Mouse (Mus musculus) urinary bladder, postnatal 10 days (tissue): Measurements from ENCODE around the gene Noc3l.
A peak's percentile ranks its signal among the peaks of the same experiment; 100 is the strongest.

Experiments used
- DNase-seq: peaks from one replicate; pipeline ENCODE4 v3.0.0; 2022; ENCODE audit warnings: low spot score

Noc3l gene

GRCm38 (mm10) chr19:38818766-38819426 is at the start of gene Noc3l:
Noc3l (minus strand) TSS chr19:38819237.
- DNase-seq: peak; percentile 82

DNA sequence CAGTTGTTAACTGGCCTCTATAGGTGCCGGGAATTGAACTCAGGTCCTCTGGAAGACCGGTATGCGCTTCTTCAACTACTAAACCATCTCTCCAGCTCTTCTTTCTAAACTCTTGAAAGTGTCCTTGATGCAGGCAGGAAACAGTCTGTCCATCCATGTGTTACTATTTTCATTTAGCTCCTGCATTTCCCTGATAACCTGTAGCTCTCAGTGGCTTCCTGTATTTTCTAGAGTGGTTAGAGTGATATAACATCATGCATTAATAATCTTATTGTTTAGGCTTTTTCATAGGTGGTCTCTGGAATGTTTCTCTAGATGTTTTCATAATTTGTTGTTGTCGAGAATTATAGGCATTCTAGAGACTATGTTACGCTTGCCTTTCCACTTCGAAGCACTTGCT is 43.5 kb upstream of the Noc3l start:
- DNase-seq: no peak

DNA sequence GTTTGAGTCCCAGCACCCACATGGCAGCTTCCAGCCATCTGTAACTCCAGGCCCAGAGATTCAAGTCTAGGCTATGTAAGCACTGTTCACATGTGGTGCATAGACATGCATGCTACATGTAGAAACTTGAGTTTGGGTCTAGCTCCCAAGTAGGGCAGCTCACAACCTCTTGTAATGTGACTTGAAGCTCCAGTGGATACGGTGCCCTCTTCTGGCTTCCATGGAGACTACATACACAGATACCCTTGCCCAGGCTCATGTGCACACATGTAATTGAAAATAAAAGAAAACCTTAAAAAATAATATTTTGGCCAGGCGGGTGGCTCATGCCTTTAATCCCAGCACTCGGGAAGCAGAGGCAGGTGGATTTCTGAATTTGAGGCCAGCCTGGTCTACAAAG is 39.2 kb upstream of the Noc3l start:
- no peak for DNase-seq

- no peak for DNase-seq
Observed at GRCm38 (mm10) chr19:38846373-38846772, 27.3 kb upstream of the Noc3l start.

DNA sequence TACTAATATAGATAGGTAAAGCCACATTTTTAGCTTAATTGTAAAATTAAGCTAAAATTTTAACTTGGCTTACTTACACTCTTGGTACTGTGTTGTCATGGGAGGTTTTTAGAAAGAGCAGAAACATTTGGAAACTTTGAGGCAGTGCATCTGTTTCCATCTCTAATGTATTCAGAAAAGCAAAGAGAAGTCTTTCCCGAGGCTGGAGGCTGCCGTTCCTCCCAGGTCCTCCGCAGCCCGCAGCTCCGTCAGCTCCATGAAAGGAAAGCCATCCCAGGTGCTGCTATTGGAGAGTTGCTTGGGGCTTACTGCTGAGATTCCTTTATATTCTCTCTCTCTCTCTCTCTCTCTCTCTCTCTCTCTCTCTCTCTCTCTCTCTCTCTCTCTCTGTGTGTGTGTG is 25.8 kb upstream of the Noc3l start:
- DNase-seq: no peak

GRCm38 (mm10) chr19:38837171-38837641 is 18.2 kb upstream of the Noc3l start:
- DNase-seq: peak; percentile 12

DNA sequence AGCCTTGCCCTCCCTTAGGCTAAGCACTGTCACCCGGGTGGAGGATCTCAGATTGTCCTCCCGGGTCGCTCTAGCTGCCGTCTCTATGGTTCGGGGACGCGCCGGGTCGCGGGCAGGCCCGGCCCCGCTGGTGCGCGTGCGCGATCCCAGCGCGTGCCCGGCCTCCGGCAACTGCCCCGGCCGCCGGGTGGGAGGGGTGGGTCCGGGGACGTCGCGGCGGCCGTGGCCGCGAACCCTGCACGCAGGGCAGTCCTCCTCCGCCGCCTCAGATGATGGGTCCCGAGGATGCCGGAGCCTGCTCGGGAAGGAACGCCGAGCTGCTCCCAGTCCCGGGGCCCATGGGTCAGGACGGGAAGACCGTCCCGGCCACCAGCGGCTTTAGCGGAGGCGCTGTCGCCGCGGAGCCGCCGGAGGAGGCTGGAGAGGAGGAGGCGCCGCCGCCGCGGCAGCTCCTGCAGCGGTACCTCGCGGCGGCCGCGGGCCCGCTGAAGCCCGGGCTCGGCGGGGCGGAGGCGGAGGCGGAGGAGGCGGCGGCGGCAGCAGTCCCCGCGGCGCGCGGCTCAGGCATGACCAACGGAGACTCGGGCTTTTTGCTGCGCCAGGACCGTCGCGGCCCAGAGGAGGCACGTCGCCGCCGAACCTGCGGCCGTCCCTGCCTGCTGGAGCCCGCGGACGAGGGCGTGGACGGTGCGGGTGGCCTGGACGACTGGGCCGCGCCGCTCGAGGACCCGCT is 17.6 kb upstream of the Noc3l start, which contains the start of gene Tbc1d12:
TSS of gene Tbc1d12 (plus strand) at position 142 of the 733 bp plus-strand sequence.
- peak; percentile 67 for DNase-seq

GRCm38 (mm10) chr19:38836084-38836437 is 17.0 kb upstream of the Noc3l start:
- DNase-seq: no peak

GRCm38 (mm10) chr19:38833224-38833623 is 14.2 kb upstream of the Noc3l start:
- no peak for DNase-seq

DNA sequence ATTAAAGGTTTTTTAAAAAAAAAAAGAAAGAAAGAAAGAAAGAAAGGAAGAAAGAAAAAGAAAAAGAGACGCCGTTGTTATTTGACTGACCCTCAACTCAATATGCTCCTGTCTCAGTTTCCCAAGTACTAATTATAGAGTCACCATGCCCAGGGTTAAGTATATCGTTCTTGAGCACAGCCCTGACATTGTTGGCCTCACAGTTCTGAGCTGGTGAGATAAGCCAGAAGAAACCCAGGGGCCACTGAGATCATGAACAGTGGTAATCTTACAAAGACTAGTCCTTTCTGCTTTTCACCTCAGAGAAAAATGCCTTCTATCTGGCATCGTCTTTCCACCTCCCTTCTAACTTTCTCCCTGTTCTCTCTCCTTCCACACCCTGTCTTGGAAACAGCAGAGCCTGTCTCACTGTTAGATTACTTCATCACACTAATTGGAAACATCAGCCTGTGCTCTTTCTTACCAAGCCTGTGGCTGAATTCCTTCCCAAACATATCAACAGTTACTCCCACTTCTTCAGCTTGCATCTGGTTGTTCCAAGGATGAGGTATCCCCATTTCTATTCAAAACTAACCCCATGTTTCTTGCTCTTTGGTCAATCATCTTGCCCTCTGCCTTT is 1.3 kb upstream of the Noc3l start:
- no peak for DNase-seq

- no peak for DNase-seq
Observed at GRCm38 (mm10) chr19:38819427-38819802, 378 bp upstream of the Noc3l start.

DNA sequence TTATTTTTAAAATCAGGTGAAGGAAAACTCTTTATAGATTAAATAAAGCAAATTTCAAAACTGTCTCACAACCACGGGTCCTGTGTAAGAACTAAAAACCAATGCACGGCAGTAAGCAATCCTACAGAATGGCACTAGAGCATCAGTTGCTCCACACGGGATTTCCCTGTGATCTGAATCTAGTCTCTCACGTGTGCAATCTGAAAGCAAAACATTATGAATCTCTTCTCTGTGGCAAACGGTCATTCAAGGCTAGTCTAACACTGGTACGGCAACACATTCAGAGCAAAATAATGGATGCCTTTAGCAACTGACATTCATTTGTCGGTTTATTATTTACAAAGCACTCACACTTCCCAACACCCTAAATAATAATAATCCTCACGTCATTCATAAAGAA is 846 bp downstream of the Noc3l start:
- no peak for DNase-seq

GRCm38 (mm10) chr19:38798801-38799200 is 20.2 kb downstream of the Noc3l start:
- DNase-seq: no peak

DNA sequence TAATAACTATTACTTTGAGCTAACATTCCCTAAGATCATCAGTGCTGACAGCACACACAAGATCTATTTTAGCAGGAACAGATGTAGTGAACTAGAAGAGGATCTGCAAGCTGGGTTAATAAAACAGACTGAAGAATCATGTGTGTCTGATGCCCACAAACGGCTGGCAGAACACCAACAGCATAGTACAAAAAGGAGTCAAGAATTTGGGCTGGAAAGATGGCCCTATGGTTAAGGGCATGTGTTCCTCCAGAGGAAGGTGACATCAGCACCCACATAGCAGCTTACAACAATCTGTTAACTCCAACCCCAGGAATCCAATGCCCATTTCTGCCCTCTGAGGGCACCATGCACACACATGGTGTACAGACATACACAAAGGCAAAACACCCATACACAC is 20.7 kb downstream of the Noc3l start:
- DNase-seq: no peak

DNA sequence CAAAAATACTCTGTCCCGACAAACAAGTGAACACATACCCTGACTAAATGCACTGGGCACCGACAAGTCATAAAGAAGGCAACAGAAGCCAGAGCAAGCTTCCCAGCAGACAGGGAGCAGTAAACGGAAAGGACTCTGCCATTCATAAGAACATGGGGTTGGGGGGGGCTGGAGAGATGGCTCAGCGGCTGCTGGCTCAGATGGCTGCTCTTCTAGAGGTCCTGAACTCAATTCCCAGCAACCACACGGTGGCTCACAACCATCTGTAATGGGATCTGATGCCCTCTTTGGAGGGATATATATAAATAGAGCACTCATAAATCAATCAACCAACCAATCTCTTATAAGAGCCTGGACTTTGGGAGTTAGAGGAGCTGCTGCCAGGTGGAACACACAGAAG is 22.5 kb downstream of the Noc3l start:
- DNase-seq: no peak

- DNase-seq: no peak
Observed at GRCm38 (mm10) chr19:38793563-38794045, 25.4 kb downstream of the Noc3l start.

- no peak for DNase-seq
Observed at GRCm38 (mm10) chr19:38787756-38788155, 31.3 kb downstream of the Noc3l start.

DNA sequence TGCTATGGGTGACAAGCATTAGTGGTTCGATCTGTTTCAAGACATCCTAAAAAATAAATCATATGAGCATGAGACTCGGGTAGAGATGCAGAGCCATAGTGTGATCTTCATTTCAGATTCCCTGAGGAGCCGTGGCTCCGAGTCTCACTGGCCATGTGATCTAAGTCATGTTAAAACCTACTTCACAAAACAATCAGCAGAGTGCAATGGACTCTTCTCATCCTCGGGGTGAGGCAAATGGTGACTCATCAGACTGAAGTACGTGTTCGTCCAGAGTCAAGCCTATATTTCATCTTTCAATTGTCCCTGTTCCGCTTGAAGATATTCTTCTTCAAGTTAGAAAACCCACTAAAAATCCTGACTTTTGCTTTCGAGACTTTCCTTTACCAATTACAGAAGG is 35.5 kb downstream of the Noc3l start:
- DNase-seq: no peak

DNA sequence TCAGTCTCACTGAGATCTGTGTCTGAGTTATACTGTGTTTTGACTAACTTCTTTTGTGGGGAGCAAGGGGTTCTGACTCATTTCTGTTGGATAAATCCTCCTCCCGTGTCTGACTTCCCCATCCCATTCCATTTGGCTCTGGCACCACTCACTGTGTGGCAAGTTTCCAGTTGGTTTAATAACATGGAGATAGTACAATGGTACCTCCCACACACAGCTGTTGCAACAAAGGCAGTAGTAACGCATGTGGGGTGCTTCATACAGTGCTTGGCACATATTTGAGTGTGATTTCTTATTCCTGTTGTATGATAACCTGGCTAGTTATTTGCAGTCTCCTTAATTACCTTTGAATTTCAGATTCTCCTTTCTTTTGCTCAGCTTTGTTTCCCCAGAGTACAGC is 40.2 kb downstream of the Noc3l start:
- DNase-seq: no peak

DNA sequence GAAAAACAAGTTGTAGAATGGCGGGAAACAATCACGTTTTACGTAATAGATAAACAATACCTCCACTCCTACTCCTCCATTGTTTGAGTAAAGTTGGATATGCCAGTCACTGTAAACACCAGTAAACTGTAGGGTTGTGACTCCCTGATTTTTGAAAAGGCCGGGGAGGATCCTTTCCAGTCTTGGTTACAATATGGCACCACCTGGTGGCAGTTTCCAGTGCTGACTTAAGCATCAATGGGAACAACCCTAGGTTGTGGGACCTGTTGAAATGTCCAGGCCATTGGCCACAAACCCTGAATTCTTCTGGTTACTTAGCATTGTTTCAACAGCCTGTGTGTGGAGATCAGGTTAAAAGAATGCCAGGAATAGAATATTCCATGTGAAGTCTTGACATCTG is 43.5 kb downstream of the Noc3l start:
- DNase-seq: no peak

DNA sequence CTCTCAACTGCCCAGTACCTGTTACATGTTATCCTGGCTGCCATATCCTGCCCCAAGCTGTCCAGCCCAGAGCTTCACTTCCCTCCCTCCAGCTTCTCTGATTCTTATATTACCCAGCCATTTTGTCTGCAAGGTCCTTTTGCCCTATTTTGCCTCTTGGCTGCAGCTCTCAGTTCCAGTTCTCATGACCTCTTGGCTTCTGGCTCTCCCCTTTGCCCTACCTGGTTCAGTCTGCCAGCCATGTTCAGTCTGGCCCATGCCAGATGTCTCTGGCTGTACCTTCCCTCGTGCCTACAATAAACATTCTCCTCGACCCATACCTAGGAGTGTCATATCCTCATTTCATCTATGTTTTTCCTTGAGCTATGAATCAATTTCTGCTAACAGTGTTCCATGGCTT is 52.7 kb downstream of the Noc3l start:
- DNase-seq: no peak

- DNase-seq: no peak
Observed at GRCm38 (mm10) chr19:38760441-38760840, 58.6 kb downstream of the Noc3l start.
